Mouse (Mus musculus) CH12.LX (cell line): ENCODE measurements around the gene Fgfr2.

Experiments
- BHLHE40 ChIP-seq: IDR thresholded peaks from 2 replicates; pipeline ENCODE4 v1.6.1; 2011; ENCODE audit warnings: mild to moderate bottlenecking, low read depth, low read length, improper control_type of control experiment
- CTCF ChIP-seq, 2 experiments: IDR thresholded peaks in 1 of 2; conservative IDR thresholded peaks in 1 of 2; 2 replicates each; pipeline ENCODE4 v1.5.1; 2011 to 2012; ENCODE audit warnings: low read depth in 2 of 2, low read length in 2 of 2, improper control_type of control experiment in 1 of 2, inconsistent platforms in 1 of 2, mild to moderate bottlenecking in 1 of 2, moderate library complexity in 1 of 2
- EP300 ChIP-seq: IDR thresholded peaks from 2 replicates; pipeline ENCODE4 v1.6.1; 2011; ENCODE audit warnings: low read length, improper control_type of control experiment
- MAFK ChIP-seq: IDR thresholded peaks from 2 replicates; pipeline ENCODE4 v1.6.1; 2011; ENCODE audit warnings: low read length, improper control_type of control experiment; ENCODE audit not compliant: insufficient replicate concordance
- MEF2A ChIP-seq: IDR thresholded peaks from 2 replicates; pipeline ENCODE4 v1.6.1; 2014; ENCODE audit warnings: low read depth, mild to moderate bottlenecking, inconsistent platforms, low read length, improper control_type of control experiment, borderline replicate concordance
- NRF1 ChIP-seq: IDR thresholded peaks from 2 replicates; pipeline ENCODE4 v1.6.1; 2014; ENCODE audit warnings: low read depth, mild to moderate bottlenecking, inconsistent platforms, low read length, improper control_type of control experiment, moderate library complexity
- POLR2A ChIP-seq: IDR thresholded peaks from 2 replicates; pipeline ENCODE4 v1.6.1; 2011; ENCODE audit warnings: low read depth, mild to moderate bottlenecking, improper control_type of control experiment, low read length
- RCOR1 ChIP-seq: conservative IDR thresholded peaks from 2 replicates; pipeline ENCODE4 v1.6.1; 2012; ENCODE audit warnings: low read depth, mild to moderate bottlenecking, inconsistent platforms, low read length, improper control_type of control experiment
- USF1 ChIP-seq: IDR thresholded peaks from 2 replicates; pipeline ENCODE4 v1.6.1; 2014; ENCODE audit warnings: low read depth, mild to moderate bottlenecking, inconsistent platforms, low read length, improper control_type of control experiment
- ZC3H11A ChIP-seq: IDR thresholded peaks from 2 replicates; pipeline ENCODE4 v1.6.1; 2012; ENCODE audit warnings: low read depth, mild to moderate bottlenecking, inconsistent platforms, low read length, improper control_type of control experiment
- ZNF384 ChIP-seq: IDR thresholded peaks from 2 replicates; pipeline ENCODE4 v1.6.1; 2012; ENCODE audit warnings: low read depth, low read length, improper control_type of control experiment, inconsistent platforms

- TF ChIP-seq CTCF (conservative IDR thresholded peaks at IDR 0.05 in 1 of 2, IDR thresholded peaks at IDR 0.05 in 1 of 2; ENCODE audit: low read depth in 2 of 2, low read length in 2 of 2) (no peak), NRF1 (no peak), RCOR1 (no peak), POLR2A (no peak), MEF2A (no peak), ZC3H11A (no peak), ZNF384 (no peak), EP300 (no peak), BHLHE40 (no peak), MAFK (no peak), USF1 (no peak)
These were observed 499.0 kb downstream of the Fgfr2 start for GRCm38 (mm10) chr7:132624161-132624560.
